Mouse (Mus musculus): ENCODE measurements around the gene Ndufaf2.

Gene Ndufaf2

DNA sequence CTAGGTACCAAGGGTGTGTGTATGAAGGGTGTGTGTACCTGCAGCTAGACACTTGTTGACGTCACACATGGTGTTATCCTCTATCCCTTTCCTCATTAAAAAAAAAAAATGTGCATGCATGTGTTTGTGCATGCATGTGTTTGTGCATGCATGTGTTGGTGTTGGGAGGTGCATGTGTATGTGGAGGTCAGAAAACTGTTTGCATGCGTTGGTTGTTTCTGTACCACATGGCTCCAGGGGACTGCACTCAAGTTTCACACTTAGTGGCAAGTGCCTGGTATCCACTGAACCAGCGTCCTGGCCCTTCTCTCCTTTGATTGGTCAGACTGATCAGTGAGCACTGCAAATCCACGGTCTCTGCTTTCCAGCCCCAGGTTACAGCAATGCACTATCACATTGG, 71.7 kb downstream of the Ndufaf2 start:
- CTCF ChIA-PET = no interaction called here

- CTCF ChIA-PET = no interaction called here
Measured at GRCm38 (mm10) chr13:108086036-108086435, 72.4 kb downstream of the Ndufaf2 start.

GRCm38 (mm10) chr13:108084086-108084485, 74.3 kb downstream of the Ndufaf2 start:
- CTCF ChIA-PET = no interaction called here

- CTCF ChIA-PET = no interaction called here
Measured at GRCm38 (mm10) chr13:108077901-108078300, 80.5 kb downstream of the Ndufaf2 start.

GRCm38 (mm10) chr13:108077476-108077875, 80.9 kb downstream of the Ndufaf2 start:
- CTCF ChIA-PET = no interaction called here

GRCm38 (mm10) chr13:108070171-108070570, 88.3 kb downstream of the Ndufaf2 start:
- CTCF ChIA-PET = no interaction called here

DNA sequence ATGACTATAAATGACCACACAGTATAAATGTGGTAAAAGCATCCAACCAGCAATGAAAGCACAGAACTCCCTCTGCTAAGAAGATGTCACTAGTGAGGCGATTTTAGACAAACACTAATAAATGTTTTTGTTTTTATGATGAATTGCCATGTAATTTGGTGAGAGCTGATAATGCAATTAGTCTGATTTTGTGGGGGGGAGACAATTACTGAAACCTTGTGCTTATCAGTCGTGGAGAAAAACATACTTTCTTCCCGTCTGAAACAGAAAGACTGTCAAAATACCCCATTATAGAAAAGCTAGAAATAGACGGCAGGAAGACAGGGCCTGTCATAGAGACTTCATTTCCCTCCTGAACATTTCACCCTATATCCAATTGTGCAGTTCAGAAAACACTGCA, 89.3 kb downstream of the Ndufaf2 start:
- CTCF ChIA-PET = no interaction called here

DNA sequence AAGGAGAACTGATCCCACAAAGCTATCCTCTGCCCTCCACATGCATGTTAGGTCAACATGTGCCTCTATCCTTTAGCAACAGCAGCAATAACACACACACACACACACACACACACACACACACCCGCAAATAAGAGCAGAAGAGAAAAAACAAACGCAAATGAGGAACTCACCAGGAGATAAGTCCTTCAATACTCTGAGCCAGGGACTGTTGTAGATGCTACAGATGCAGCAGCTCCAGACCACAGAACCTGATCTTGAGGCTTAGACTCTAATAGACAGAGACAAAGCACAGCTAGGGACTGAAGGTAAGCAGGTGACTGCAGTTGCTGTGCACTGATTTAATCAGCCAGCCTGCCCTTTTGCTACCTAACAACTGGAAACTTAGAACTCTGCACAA, 92.4 kb downstream of the Ndufaf2 start:
- CTCF ChIA-PET = no interaction called here

GRCm38 (mm10) chr13:108064331-108064730, 94.1 kb downstream of the Ndufaf2 start:
- CTCF ChIA-PET = no interaction called here

DNA sequence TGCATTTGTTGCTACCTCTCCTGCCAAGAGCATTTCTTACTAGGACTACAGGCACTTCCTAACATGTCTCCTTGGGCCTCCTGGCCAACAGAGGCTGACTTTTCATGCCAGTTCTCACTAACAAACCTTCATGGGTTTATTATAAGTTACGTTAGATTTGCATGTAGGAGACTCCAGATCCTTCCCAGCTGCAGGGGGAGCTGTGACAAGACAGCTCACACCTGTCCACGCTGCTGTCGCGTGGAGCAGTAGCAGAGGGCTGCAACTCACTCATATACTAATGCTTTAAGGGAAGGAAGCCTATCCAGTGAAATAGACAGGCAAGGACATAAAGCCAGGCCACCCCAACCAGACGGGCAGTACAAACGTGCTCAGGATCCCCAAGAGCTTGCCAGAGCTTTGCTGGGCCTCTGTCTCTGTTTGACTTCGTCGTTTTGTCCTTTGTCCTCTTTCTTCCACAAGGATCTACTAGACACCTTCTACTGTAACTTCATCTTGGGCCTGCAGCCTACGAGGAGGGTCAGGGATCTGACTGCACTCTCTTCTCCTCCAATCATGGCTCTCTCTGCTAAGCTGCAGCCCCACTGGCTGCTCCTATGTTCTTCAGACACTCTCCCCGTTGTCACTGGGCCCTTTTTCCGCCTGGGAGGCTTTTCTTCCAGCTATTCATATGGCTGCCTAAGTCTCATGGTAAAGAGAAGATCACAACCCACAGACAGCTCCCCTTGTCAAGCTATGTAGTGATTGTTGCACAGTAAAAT, 94.9 kb downstream of the Ndufaf2 start:
- CTCF ChIA-PET = no interaction called here

DNA sequence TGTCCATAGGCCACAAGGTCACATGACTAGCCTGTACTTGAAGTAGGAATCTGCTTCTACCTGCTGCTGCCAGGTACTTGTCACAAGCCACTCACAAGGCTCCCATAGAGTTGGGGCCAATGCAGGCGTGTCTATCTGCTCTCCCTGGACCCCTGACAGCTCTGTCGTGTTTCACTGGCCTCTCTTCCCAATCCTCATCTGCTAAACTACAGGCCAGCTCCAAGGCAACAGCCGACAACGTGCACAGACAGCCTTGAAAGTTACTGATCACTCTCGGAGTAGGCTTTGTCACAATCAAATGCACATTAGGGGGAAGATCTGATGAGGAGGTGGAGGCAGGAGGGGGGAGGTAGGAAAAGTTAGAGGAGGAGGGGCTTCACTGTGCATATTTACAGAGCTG, 95.5 kb downstream of the Ndufaf2 start:
- CTCF ChIA-PET = no interaction called here

- CTCF ChIA-PET = interaction anchor here (0.6 kb wide), 1 partner anchor 1229 kb away, joined by 4 read pairs; no protein-coding TSS in a partner anchor
Measured at GRCm38 (mm10) chr13:108060936-108061578, 97.4 kb downstream of the Ndufaf2 start.

- CTCF ChIA-PET = interaction anchor here (0.6 kb wide), 1 partner anchor 1229 kb away, joined by 4 read pairs; no protein-coding TSS in a partner anchor
Measured at GRCm38 (mm10) chr13:108060286-108060885, 98.0 kb downstream of the Ndufaf2 start.

DNA sequence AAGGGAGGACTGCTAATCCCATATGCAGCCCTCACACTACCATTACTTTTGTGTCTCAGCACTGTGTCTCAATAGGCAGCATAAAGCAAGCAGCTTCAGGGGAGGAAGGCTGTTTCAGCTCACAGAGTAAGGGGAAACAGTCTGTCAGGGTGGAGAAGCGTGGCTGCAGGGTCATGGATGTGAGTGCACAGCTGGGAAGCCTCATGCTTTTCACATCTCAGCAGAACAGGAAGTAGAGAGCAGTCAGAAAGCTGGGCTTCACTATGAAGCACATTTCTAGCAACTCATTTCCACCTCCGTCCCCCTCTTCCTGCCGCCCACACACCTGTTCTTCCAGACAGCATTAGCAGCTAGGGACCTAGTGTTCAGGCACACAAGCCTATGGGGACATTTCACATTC, 101.5 kb downstream of the Ndufaf2 start:
- CTCF ChIA-PET = no interaction called here

DNA sequence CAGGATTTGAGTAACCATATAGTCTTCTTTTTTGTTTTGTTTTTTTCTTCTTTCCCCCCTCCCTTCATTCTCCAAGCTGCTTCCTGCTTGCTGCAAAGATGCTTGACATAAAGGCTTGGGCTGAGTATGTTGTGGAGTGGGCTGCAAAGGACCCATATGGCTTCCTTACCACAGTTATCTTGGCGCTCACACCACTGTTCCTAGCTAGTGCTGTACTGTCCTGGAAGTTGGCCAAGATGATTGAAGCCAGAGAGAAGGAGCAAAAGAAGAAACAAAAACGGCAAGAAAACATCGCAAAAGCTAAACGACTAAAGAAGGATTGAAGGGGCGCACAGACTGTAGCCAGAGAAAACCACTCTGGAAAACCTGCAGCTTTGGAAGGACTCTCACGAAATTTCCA, 111.1 kb downstream of the Ndufaf2 start:
- CTCF ChIA-PET = no interaction called here

- CTCF ChIA-PET = no interaction called here
Measured at GRCm38 (mm10) chr13:108046891-108047290, 111.5 kb downstream of the Ndufaf2 start.

GRCm38 (mm10) chr13:108046071-108046470, 112.4 kb downstream of the Ndufaf2 start:
- CTCF ChIA-PET = interaction anchor here (0.7 kb wide), 1 partner anchor 1839 kb away, joined by 13 read pairs; no protein-coding TSS in a partner anchor

DNA sequence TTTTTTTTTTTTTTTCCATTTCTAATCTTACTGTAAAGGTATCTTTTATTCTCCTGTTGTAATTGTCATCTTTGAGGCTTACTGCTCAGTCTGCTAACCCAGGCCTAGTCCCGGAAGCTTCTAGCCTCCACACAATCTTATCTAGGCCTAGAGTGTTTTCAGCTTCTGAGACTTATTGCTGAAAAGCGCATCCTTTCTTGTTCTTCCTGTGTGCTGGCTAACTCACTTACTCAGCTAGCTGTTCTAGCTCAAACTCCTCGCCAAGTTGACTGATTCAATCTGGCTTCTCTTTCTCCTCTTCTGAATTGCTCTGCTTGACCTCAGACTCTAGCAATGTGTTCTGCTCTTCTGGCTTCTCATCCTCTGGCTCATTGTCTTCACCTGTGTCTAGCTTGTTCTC, 112.8 kb downstream of the Ndufaf2 start:
- CTCF ChIA-PET = interaction anchor here (0.7 kb wide), 1 partner anchor 1840 kb away, joined by 13 read pairs; no protein-coding TSS in a partner anchor

- CTCF ChIA-PET = no interaction called here
Measured at GRCm38 (mm10) chr13:108044222-108044941, 114.0 kb downstream of the Ndufaf2 start, which contains the start of gene Smim15. Gene Smim15 (plus strand): TSS chr13:108044446.

DNA sequence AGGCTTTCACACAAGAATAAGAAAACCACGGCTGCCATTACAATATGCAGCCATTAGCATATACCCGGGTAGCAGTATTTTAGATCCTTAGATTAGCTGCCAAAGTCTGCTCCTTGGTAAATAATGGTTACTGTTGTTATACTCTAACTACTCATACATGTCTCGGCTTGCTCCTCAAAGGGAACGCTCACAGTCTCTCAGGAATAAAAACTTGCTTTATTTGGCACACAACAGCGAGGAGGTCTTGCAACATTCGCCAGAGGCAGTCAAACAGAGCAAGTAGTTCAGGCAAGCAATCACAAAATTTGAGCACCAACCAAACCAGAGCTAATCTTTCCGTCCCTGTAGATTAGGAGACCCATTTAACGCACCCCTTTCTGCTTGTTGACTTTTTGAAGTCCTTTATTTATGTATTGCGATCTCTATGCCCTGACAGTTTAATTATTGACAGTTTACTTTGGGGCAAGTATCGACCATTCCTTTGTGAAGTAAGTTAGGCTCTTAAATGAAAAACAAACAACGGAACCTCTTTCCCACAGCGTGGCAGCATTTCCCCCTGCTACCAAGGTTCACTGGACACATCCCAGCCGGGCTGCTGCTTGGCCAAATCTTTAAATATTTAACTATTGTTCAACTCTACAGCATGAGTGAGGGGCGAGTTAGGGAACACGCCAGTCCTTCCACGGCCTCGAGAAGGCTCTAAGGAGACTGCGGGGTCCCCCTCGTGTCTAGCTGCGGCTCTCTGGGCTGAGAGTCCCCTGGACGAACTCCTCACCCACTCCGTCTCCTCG, 114.8 kb downstream of the Ndufaf2 start:
- CTCF ChIA-PET = no interaction called here

DNA sequence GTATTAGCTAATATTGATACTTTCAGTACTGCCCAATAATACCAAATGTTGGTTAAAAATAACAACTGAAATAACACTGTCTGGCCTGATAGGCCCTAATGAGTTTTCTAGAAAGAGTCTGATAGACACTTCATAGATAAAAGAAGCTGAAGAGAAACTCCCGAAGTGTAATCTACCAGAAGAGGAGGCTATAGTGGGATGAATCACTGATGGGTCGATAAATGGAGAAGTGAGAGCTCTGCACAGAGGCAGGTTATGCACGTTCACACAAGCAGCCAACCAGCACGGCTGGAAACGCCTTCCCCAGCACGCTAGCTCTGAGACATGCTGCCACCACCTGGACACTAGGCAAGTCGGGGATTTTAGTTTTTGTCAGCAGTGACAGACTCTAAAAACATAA, 117.1 kb downstream of the Ndufaf2 start:
- CTCF ChIA-PET = interaction anchor here (0.7 kb wide), 1 partner anchor 186 kb away, joined by 21 read pairs; no protein-coding TSS in a partner anchor

Data from spleen, embryonic (tissue).